Mouse (Mus musculus) liver, embryonic 11.5 days (tissue): ENCODE measurements around the gene Shisa6. TPM values are rescaled to one million over a fixed set of nuclear protein-coding genes. Genes with fewer than 3 reads are reported as not detected.

Source experiments
- ATAC-seq: fragments of 200-750 bp; cut with Nextera tagmentation; replicated peaks from 2 replicates; pipeline ENCODE4 v1.8.0; 2017; ENCODE audit warnings: moderate number of reproducible peaks, mild to moderate bottlenecking, moderate TSS enrichment, moderate library complexity; ENCODE audit not compliant: low FRiP score
- DNase-seq: peaks from one replicate; pipeline ENCODE4 v3.0.0-alpha.2; 2017; ENCODE audit warnings: low spot score
- H3K27ac ChIP-seq: fragments of 300-500 bp; sonication (generic); 2 replicates; pipeline ENCODE4 v1.5.1; 2014; ENCODE audit warnings: mild to moderate bottlenecking, low read depth, low read length, control low read depth
- H3K27me3 ChIP-seq: fragments of 300-500 bp; sonication (generic); replicated peaks from 2 replicates; pipeline ENCODE4 v1.6.1; 2014; ENCODE audit warnings: low read length, mixed read lengths; ENCODE audit not compliant: control insufficient read depth, insufficient read depth
- H3K36me3 ChIP-seq: fragments of 300-500 bp; sonication (generic); 2 replicates; pipeline ENCODE4 v1.6.1; 2014; ENCODE audit warnings: mild to moderate bottlenecking, low read length, moderate library complexity, mixed read lengths; ENCODE audit not compliant: control insufficient read depth, insufficient read depth
- H3K4me1 ChIP-seq: fragments of 300-500 bp; sonication (generic); replicated peaks from 2 replicates; pipeline ENCODE4 v1.6.1; 2014; ENCODE audit warnings: low read length, mixed read lengths; ENCODE audit not compliant: control insufficient read depth, insufficient read depth
- H3K4me2 ChIP-seq: fragments of 300-500 bp; sonication (generic); 2 replicates; pipeline ENCODE4 v1.6.1; 2014; ENCODE audit warnings: mild to moderate bottlenecking, control low read depth, moderate library complexity
- H3K4me3 ChIP-seq: fragments of 300-500 bp; sonication (generic); 2 replicates; pipeline ENCODE4 v1.5.1; 2014; ENCODE audit warnings: low read depth, low read length, control low read depth
- H3K9ac ChIP-seq: fragments of 300-500 bp; sonication (generic); 2 replicates; pipeline ENCODE4 v1.6.1; 2014; ENCODE audit warnings: low read depth, low read length, control low read depth
- H3K9me3 ChIP-seq: fragments of 300-500 bp; sonication (generic); 2 replicates; pipeline ENCODE4 v1.6.1; 2016; ENCODE audit warnings: low read length, inconsistent platforms, mixed read lengths; ENCODE audit not compliant: control insufficient read depth
- WGBS: fragments of 180-500 bp; shearing (Covaris S2); extraction: QIAGEN DNeasy Blood & Tissue Kit; methylation state at CpG from one replicate; pipeline ENCODE4 v1.1.7; 2014; 5-methylcytosine and 5-hydroxymethylcytosine counted together
- polyA plus RNA-seq: library from polyadenylated mRNA; unstranded; fragments of >200 nt; fragmentation: Nextera tagmentation; extraction: Ambion mirVana; gene quantifications from 2 replicates; pipeline ENCODE4 v1.2.1, GENCODE M21; 2014

Gene Shisa6
- polyA plus RNA-seq = 0.17 and 0.22 TPM in 2 replicates

- H3K9ac ChIP-seq = no peak within 1 kb of the TSS
- H3K4me3 ChIP-seq = peak within 1 kb of the TSS; percentile 50
- 0 out of 2 replicates have a peak, but pooled peaks cover 2% of the 10 kb centered on the region for H3K4me1 ChIP-seq
- 2% methylated on average over 82 of the region's 89 CpGs for WGBS
- ATAC-seq (no peak), DNase-seq (no peak)
- H3K9me3 ChIP-seq = no peaks in the 10 kb centered on the region
- H3K27me3 ChIP-seq = peaks cover 63% of the 10 kb centered on the region
- no peak within 1 kb of the TSS for H3K27ac ChIP-seq
- H3K4me2 ChIP-seq = peak within 1 kb of the TSS; percentile 72
- no peaks in the 10 kb centered on the region for H3K36me3 ChIP-seq
These were observed at the start of gene Shisa6 for GRCm38 (mm10) chr11:66525371-66526045. Shisa6 (minus strand) TSS chr11:66525964.

- H3K9ac ChIP-seq = no peak overlapping the region
- H3K4me3 ChIP-seq = no peak overlapping the region
- H3K4me1 ChIP-seq = no peaks in the 10 kb centered on the region
- DNase-seq = no peak
- ATAC-seq = no peak
- WGBS = 23% methylated on average over 2 of the region's 2 CpGs
- no peak overlapping the region for H3K4me2 ChIP-seq
- no peak overlapping the region for H3K27ac ChIP-seq
- H3K9me3 ChIP-seq = no peaks in the 10 kb centered on the region
- peaks cover 3% of the 10 kb centered on the region for H3K27me3 ChIP-seq
- no peaks in the 10 kb centered on the region for H3K36me3 ChIP-seq
These were observed 48.1 kb upstream of the Shisa6 start for GRCm38 (mm10) chr11:66573888-66574287.

GRCm38 (mm10) chr11:66569045-66569444 is 43.3 kb upstream of the Shisa6 start:
- ATAC-seq = no peak
- WGBS = 59% methylated on average over 4 of the region's 4 CpGs
- no peaks in the 10 kb centered on the region for H3K4me1 ChIP-seq
- no peaks in the 10 kb centered on the region for H3K36me3 ChIP-seq
- no peak overlapping the region for H3K9ac ChIP-seq
- no peak overlapping the region for H3K4me2 ChIP-seq
- H3K27me3 ChIP-seq = peaks cover 19% of the 10 kb centered on the region
- no peak overlapping the region for H3K27ac ChIP-seq
- DNase-seq = no peak
- no peaks in the 10 kb centered on the region for H3K9me3 ChIP-seq
- no peak overlapping the region for H3K4me3 ChIP-seq

- no peak for ATAC-seq
- 21% methylated on average over 4 of the region's 4 CpGs for WGBS
- H3K4me1 ChIP-seq = no peaks in the 10 kb centered on the region
- no peaks in the 10 kb centered on the region for H3K36me3 ChIP-seq
- H3K27ac ChIP-seq = no peak overlapping the region
- DNase-seq = no peak
- H3K4me2 ChIP-seq = no peak overlapping the region
- no peak overlapping the region for H3K9ac ChIP-seq
- peaks cover 19% of the 10 kb centered on the region for H3K27me3 ChIP-seq
- no peak overlapping the region for H3K4me3 ChIP-seq
- H3K9me3 ChIP-seq = no peaks in the 10 kb centered on the region
These were observed 42.6 kb upstream of the Shisa6 start for GRCm38 (mm10) chr11:66568386-66568791.

- DNase-seq (no peak), ATAC-seq (no peak)
- H3K4me3 ChIP-seq = no peak overlapping the region
These were observed 41.6 kb upstream of the Shisa6 start for GRCm38 (mm10) chr11:66567382-66567781.

GRCm38 (mm10) chr11:66562274-66562673 is 36.5 kb upstream of the Shisa6 start:
- Histone ChIP-seq H3K4me3 (no peak overlapping the region), H3K9ac (no peak overlapping the region), H3K27ac (no peak overlapping the region), H3K27me3 (peaks cover 5% of the 10 kb centered on the region; the same call in 1 of the 2 replicates), H3K4me1 (no peaks in the 10 kb centered on the region), H3K36me3 (no peaks in the 10 kb centered on the region), H3K9me3 (no peaks in the 10 kb centered on the region), H3K4me2 (no peak overlapping the region)
- no peak for DNase-seq
- no peak for ATAC-seq
- WGBS = 70% methylated on average over 7 of the region's 7 CpGs

More at GRCm38 (mm10) chr11:66567382-66567781, 41.6 kb upstream of the Shisa6 start:
- H3K9me3 ChIP-seq = no peaks in the 10 kb centered on the region
- 4% methylated on average over 10 of the region's 10 CpGs for WGBS
- H3K27me3 ChIP-seq = peaks cover 19% of the 10 kb centered on the region
- H3K4me1 ChIP-seq = no peaks in the 10 kb centered on the region
- H3K9ac ChIP-seq = no peak overlapping the region
- H3K27ac ChIP-seq = no peak overlapping the region
- H3K4me2 ChIP-seq = peak overlapping the region; percentile 10
- H3K36me3 ChIP-seq = no peaks in the 10 kb centered on the region

GRCm38 (mm10) chr11:66537820-66538219 is 12.1 kb upstream of the Shisa6 start:
- no peak overlapping the region for H3K9ac ChIP-seq
- no peaks in the 10 kb centered on the region for H3K27me3 ChIP-seq
- 73% methylated on average over 1 of the region's 1 CpGs for WGBS
- H3K4me3 ChIP-seq = no peak overlapping the region
- H3K9me3 ChIP-seq = no peaks in the 10 kb centered on the region
- H3K36me3 ChIP-seq = no peaks in the 10 kb centered on the region
- no peak for DNase-seq
- no peak overlapping the region for H3K4me2 ChIP-seq
- no peak overlapping the region for H3K27ac ChIP-seq
- ATAC-seq = no peak
- H3K4me1 ChIP-seq = no peaks in the 10 kb centered on the region; the same call in 1 of the 2 replicates

- Histone ChIP-seq H3K27ac (no peak overlapping the region), H3K4me3 (no peak overlapping the region), H3K4me1 (no peaks in the 10 kb centered on the region), H3K36me3 (no peaks in the 10 kb centered on the region), H3K9ac (no peak overlapping the region), H3K9me3 (no peaks in the 10 kb centered on the region), H3K4me2 (no peak overlapping the region), H3K27me3 (no peaks in the 10 kb centered on the region)
- no peak for ATAC-seq
- no peak for DNase-seq
- 73% methylated on average over 9 of the region's 9 CpGs for WGBS
These were observed 10.1 kb upstream of the Shisa6 start for GRCm38 (mm10) chr11:66535866-66536265.

- no peak overlapping the region for H3K9ac ChIP-seq
- no peaks in the 10 kb centered on the region for H3K36me3 ChIP-seq
- H3K4me3 ChIP-seq = no peak overlapping the region
- H3K4me1 ChIP-seq = no peaks in the 10 kb centered on the region
- ATAC-seq (no peak), DNase-seq (no peak)
- H3K27ac ChIP-seq = no peak overlapping the region
- H3K9me3 ChIP-seq = no peaks in the 10 kb centered on the region
- WGBS = 81% methylated on average over 4 of the region's 4 CpGs
- H3K27me3 ChIP-seq = no peaks in the 10 kb centered on the region
- no peak overlapping the region for H3K4me2 ChIP-seq
These were observed 9.4 kb upstream of the Shisa6 start for GRCm38 (mm10) chr11:66535156-66535555.
